Mouse (Mus musculus): ENCODE measurements around the gene St6galnac1.

The St6galnac1 gene

GRCm38 (mm10) chr11:116725031-116725948, 50.0 kb downstream of the St6galnac1 start:
- DNase-seq, result no peak

- no peak for DNase-seq
These were observed 52.2 kb downstream of the St6galnac1 start for GRCm38 (mm10) chr11:116723064-116723463.

- peak; percentile 29 to 42 for DNase-seq
These were observed 53.6 kb downstream of the St6galnac1 start for GRCm38 (mm10) chr11:116721548-116722271.

GRCm38 (mm10) chr11:116720319-116720865, 54.9 kb downstream of the St6galnac1 start:
- no peak for DNase-seq

Data from lung, adult 18-20 months (tissue).